Mouse (Mus musculus) heart, postnatal 25 days (tissue): Measurements from ENCODE around the gene Krtap5-1. TPM values are rescaled to one million over a fixed set of nuclear protein-coding genes. Genes with fewer than 3 reads are reported as not detected.
A peak's percentile ranks its signal among the peaks of the same experiment; 100 is the strongest.
"Not testable (repeated sequence)": the region's sequence is repeated elsewhere in the genome, so short reads cannot be mapped to it uniquely, and the experiment has no call there.

Experiments
- DNase-seq: peaks from one replicate; pipeline ENCODE4 v3.0.0; 2022; ENCODE audit warnings: low spot score
- intact Hi-C: fragments of 180-260 bp; cut with DNase I; formaldehyde crosslinking; loops from one replicate; pipeline ENCODE4 v1.15.1; 2025
- total RNA-seq, 2 experiments: library from RNA; stranded (reverse); gene quantifications; 2 replicates each; pipeline ENCODE4 v1.2.3; 2021

The Krtap5-1 gene
- not detected for total RNA-seq

- DNase-seq, intact Hi-C loops: not testable (repeated sequence)
These were observed at the start of gene Krtap5-1 for GRCm38 (mm10) chr7:142297018-142297417. Gene Krtap5-1, minus strand, starts transcription at chr7:142297118.

GRCm38 (mm10) chr7:142342247-142342640 is 45.3 kb upstream of the Krtap5-1 start:
- DNase-seq, result no peak
- intact Hi-C loops, result no loop called here

GRCm38 (mm10) chr7:142341564-142342246 is 44.8 kb upstream of the Krtap5-1 start:
- intact Hi-C loops, result no loop called here
- no peak for DNase-seq

- intact Hi-C loops, result no loop called here
- no peak for DNase-seq
These were observed 43.5 kb upstream of the Krtap5-1 start for GRCm38 (mm10) chr7:142340269-142340970.

- no peak for DNase-seq
- intact Hi-C loops, result loop anchor here (2.0 to 5.0 kb wide), 4 partner anchors 90 to 247 kb away; partner anchors contain the start of gene Tnnt3
These were observed 38.2 kb upstream of the Krtap5-1 start for GRCm38 (mm10) chr7:142335151-142335550.

- DNase-seq, result peak; percentile 61
- intact Hi-C loops, result loop anchor here (1.0 to 5.0 kb wide), 4 partner anchors 91 to 338 kb away; partner anchors contain the start of gene Tnnt3
These were observed 37.3 kb upstream of the Krtap5-1 start for GRCm38 (mm10) chr7:142334246-142334645.

GRCm38 (mm10) chr7:142332741-142333140 is 35.8 kb upstream of the Krtap5-1 start:
- intact Hi-C loops, result loop anchor here (1.0 to 5.0 kb wide), 2 partner anchors 16 to 340 kb away; no protein-coding TSS in a partner anchor
- DNase-seq, result not testable (repeated sequence)

- DNase-seq, result no peak
- intact Hi-C loops, result loop anchor here (5.0 kb wide), 1 partner anchor 341 kb away; no protein-coding TSS in a partner anchor
These were observed 34.4 kb upstream of the Krtap5-1 start for GRCm38 (mm10) chr7:142331281-142331680.

GRCm38 (mm10) chr7:142330271-142330724 is 33.4 kb upstream of the Krtap5-1 start:
- peak; percentile 75 for DNase-seq
- intact Hi-C loops, result loop anchor here (5.0 kb wide), 1 partner anchor 342 kb away; no protein-coding TSS in a partner anchor

GRCm38 (mm10) chr7:142328507-142328906 is 31.6 kb upstream of the Krtap5-1 start:
- DNase-seq, result no peak
- intact Hi-C loops, result no loop called here

GRCm38 (mm10) chr7:142326714-142327445 is 30.0 kb upstream of the Krtap5-1 start:
- no peak for DNase-seq
- intact Hi-C loops, result no loop called here

- DNase-seq, result no peak
- intact Hi-C loops, result no loop called here
These were observed 26.6 kb upstream of the Krtap5-1 start for GRCm38 (mm10) chr7:142323396-142324117.

- intact Hi-C loops, result no loop called here
- DNase-seq, result no peak
These were observed 25.7 kb upstream of the Krtap5-1 start for GRCm38 (mm10) chr7:142322641-142323040.

GRCm38 (mm10) chr7:142321637-142322306 is 24.9 kb upstream of the Krtap5-1 start:
- intact Hi-C loops, DNase-seq: not testable (repeated sequence)

GRCm38 (mm10) chr7:142320906-142321305 is 24.0 kb upstream of the Krtap5-1 start:
- intact Hi-C loops, result no loop called here

GRCm38 (mm10) chr7:142319124-142319523 is 22.2 kb upstream of the Krtap5-1 start:
- intact Hi-C loops, result loop anchor here (5.0 kb wide), 2 partner anchors 118 to 178 kb away; partner anchors contain the start of gene Tnnt3
- DNase-seq, result no peak

More at GRCm38 (mm10) chr7:142320906-142321305, 24.0 kb upstream of the Krtap5-1 start:
- no peak for DNase-seq

- intact Hi-C loops, result loop anchor here (2.0 to 5.0 kb wide), 3 partner anchors 120 to 360 kb away; partner anchors contain the start of gene Tnnt3
These were observed 20.3 kb upstream of the Krtap5-1 start for GRCm38 (mm10) chr7:142317216-142317615.

GRCm38 (mm10) chr7:142316558-142316957 is 19.6 kb upstream of the Krtap5-1 start:
- intact Hi-C loops, result loop anchor here (1.0 to 5.0 kb wide), 5 partner anchors 17 to 360 kb away; partner anchors contain the start of gene Tnnt3
- DNase-seq, result no peak

More at GRCm38 (mm10) chr7:142317216-142317615, 20.3 kb upstream of the Krtap5-1 start:
- no peak for DNase-seq
